Comparison of ENCODE assay signal across 1 mouse cellular context in the genomic region with DNA sequence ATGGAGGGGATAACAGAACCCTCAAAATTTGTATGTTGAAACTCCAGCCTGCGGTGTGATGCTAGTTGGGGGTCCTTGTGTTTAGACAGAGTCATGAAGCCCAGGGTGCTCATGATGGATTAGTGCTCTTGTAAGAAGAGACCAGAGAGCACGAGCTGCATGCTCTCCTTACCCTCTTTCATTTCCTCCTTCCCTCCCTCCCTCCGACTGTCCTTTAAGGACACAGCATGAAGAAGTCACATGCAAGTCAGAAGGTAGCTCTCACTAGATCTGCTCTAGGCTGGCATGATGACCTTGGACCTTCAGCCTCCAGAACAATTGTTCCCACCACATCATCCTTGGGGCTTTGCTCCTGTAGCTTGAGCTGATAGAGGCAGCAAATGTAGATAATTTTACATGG.
TF ChIP-seq lines count a peak whose summit lies in the region.

No protein-coding gene starts in this region.

TF ChIP-seq in CH12.LX, 34 proteins besides CTCF, POLR2A, EP300 and RAD21 (continued from another document):
- no peak for TF ChIP-seq TBP (conservative IDR thresholded peaks at IDR 0.05; ENCODE audit: low read depth, low read length)
- TF ChIP-seq ELF1 (IDR thresholded peaks at IDR 0.05; ENCODE audit: low read depth, low read length), result no peak
- TF ChIP-seq TCF12 (IDR thresholded peaks at IDR 0.05; ENCODE audit: low read depth, low read length), result no peak
- TF ChIP-seq NELFE (IDR thresholded peaks at IDR 0.05; ENCODE audit: low read depth, low read length), result no peak
- no peak for TF ChIP-seq SIN3A (IDR thresholded peaks at IDR 0.05; ENCODE audit: low read length)
- TF ChIP-seq MAX (IDR thresholded peaks at IDR 0.05; ENCODE audit: low read length), result peak; percentile 28; the same call in 1 of the 2 replicates
- no peak for TF ChIP-seq MEF2A (IDR thresholded peaks at IDR 0.05; ENCODE audit: borderline replicate concordance, low read depth, low read length)
- TF ChIP-seq IRF4 (IDR thresholded peaks at IDR 0.05; ENCODE audit: low read depth, low read length), result peak; percentile 35; the same call in 1 of the 2 replicates
- TF ChIP-seq POLR2AphosphoS2 (IDR thresholded peaks at IDR 0.05; ENCODE audit: low read depth, low read length), result no peak
- TF ChIP-seq ZMIZ1 (IDR thresholded peaks at IDR 0.05; ENCODE audit: low read depth, low read length), result no peak
- no peak for TF ChIP-seq E2F4 (IDR thresholded peaks at IDR 0.05; ENCODE audit: insufficient replicate concordance, low read depth, low read length)
- no peak for TF ChIP-seq JUN (IDR thresholded peaks at IDR 0.05; ENCODE audit: insufficient read depth, low read depth, low read length)
- peak; percentile 50; the same call in 1 of the 2 replicates for TF ChIP-seq MYC (IDR thresholded peaks at IDR 0.05; ENCODE audit: low read depth, low read length)
- no peak for TF ChIP-seq RCOR1 (conservative IDR thresholded peaks at IDR 0.05; ENCODE audit: low read depth, low read length)
- no peak for TF ChIP-seq NRF1 (IDR thresholded peaks at IDR 0.05; ENCODE audit: low read depth, low read length)
- peak; percentile 54 for TF ChIP-seq BHLHE40 (IDR thresholded peaks at IDR 0.05; ENCODE audit: low read depth, low read length)
- no peak for TF ChIP-seq CHD2 (IDR thresholded peaks at IDR 0.05; ENCODE audit: low read length)
- no peak for TF ChIP-seq USF1 (IDR thresholded peaks at IDR 0.05; ENCODE audit: low read depth, low read length)
- no peak for TF ChIP-seq MAFK (IDR thresholded peaks at IDR 0.05; ENCODE audit: insufficient replicate concordance, low read length)
- TF ChIP-seq JUND (conservative IDR thresholded peaks at IDR 0.05; ENCODE audit: low read depth, low read length), result no peak
- TF ChIP-seq KAT2A (IDR thresholded peaks at IDR 0.05; ENCODE audit: insufficient replicate concordance, low read length), result no peak
- no peak for TF ChIP-seq ETS1 (conservative IDR thresholded peaks at IDR 0.05; ENCODE audit: low read depth, low read length)
- TF ChIP-seq MXI1 (IDR thresholded peaks at IDR 0.05; ENCODE audit: low read depth, low read length), result no peak
- no peak for TF ChIP-seq ZNF384 (IDR thresholded peaks at IDR 0.05; ENCODE audit: low read depth, low read length)
